Mouse (Mus musculus) forelimb bud, embryonic 11.5 days (tissue): ENCODE data around the gene Dntt.

Source experiments
- DNase-seq: peaks from one replicate; pipeline ENCODE4 v3.0.0-alpha.2; 2012; ENCODE audit warnings: low read depth, low spot score

Gene Dntt

DNA sequence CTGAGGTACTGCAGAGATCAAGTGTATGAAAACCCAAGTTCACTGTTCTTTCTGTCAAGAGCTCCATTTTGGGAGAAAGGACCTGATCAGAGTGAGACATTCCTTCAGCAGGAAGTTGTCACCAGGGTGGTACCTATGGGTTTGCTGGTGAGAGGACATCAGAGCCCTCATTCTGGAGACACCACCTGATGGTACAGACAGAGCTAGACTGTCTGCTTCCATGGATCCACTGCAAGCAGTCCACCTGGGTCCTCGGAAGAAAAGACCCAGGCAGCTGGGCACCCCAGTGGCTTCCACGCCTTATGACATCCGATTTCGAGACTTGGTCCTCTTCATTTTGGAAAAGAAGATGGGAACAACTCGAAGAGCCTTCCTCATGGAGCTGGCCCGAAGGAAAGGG lies at the start of gene Dntt:
Dntt (plus strand) TSS at position 57 of the 400 bp plus-strand sequence.
- DNase-seq = no peak

DNA sequence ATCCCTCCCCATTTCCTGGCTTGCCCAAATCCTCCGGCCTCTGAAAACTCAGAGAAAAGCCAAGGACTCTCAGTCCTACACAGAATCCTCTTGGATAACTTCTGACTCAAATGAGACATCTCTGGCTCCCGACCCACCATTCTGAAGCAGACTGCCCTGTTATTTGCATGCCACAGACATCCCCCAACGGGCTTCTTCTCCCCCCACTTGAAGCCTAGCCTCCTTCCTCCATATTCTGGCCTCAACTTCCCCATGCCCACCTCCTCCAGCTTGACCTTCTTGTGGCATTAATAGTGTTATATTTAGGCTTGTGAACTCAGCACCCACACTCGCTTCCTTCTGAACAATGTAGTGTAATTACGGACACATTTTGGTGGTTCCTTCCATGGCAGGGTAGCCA lies 48.4 kb upstream of the Dntt start:
- no peak for DNase-seq

GRCm38 (mm10) chr19:40984536-40984935 lies 44.5 kb upstream of the Dntt start:
- no peak for DNase-seq

DNA sequence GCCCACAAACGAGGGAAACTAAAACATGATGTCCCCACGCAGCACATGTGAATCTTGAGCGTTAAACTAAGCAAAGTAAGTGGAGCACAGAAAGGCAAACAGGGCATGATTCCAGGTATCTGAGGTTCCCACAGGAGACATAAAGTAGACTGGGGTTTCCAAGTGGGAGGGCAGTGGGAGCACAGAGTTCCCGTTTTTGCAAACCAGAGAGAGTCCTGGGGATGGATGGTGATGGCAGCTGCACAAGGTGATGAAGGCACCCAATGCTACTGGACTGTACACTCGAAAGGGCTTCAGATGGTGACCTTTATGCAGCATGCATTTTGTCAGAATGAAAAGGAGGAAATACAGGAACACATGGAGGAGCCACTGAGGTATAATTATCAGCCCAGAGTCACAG lies 40.2 kb upstream of the Dntt start:
- no peak for DNase-seq

DNA sequence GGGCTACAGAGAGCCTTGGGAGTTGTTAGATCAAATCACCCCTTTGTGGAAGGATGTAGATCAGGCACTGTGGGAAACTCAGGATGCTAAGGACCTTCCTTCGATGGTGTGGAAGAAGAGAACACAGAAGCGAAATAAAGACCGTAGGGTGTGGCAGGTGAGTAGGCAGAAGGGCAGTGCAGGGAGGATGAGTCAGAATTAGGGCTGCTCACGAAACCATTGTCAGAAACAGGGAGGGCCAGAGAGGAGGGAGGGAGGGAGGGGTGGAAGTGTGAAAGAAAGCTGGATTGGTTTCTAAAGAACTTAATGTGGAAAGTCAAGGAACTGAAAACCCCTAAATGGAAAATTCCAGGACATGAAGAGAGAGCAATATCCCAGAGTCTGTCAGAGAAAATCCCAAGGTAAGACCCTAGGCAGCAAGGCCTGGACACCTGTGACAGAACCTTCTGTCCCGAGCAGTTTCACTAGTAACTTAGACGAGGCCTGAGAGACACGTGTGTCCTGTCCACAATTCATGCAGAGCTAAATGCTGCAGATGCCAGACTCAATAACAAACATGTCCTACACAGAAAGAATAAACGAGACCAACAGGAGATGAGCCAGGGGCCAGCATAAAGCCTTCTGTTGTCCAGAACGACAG lies 39.0 kb upstream of the Dntt start:
- DNase-seq = no peak

DNA sequence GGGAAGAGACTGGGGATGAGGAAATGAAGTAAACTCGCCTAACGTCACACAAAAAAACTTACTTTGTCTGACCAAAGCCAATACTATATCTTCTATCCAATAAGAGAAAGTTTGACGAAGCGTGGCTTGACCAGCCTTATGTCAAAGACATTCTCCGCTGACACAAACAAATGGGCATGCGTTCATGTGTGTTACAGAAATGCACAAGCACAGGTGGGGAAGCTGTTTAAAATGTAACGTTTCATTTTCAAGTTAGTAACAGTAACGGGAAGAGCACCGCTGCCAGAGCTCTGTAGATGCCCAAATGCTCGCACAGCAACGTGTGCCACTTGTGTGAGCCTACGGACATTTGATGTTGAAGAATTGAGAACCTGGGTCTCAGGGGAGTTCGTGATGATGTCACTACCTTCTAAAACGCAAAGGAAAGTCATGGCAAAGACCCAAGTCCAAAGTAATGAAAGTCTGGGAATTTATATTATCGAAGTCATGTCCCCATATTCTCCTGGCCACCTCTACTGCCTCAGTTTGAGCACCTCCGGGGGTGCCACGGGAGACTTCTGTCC lies 38.2 kb upstream of the Dntt start:
- DNase-seq = no peak

GRCm38 (mm10) chr19:40991626-40992025 lies 37.4 kb upstream of the Dntt start:
- no peak for DNase-seq

DNA sequence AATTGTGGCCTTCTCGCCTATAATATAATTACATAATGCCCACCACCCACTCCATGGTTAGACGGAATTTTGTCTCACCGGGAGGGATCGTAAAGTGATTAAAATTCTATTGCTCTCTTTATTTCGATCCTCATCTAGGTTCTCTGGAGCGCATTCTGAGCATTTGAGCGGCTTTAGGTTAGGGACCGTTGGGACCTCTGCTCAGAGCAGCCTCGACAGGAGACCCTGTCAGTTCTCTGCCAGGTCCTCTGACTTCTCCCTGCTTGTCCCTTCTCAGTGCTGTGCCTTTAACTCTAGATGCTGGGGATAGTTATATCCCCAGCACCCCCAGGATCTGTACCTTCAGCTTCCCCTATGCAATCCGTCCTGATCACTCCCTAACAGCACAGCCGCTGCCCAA lies 37.0 kb upstream of the Dntt start:
- DNase-seq = no peak

DNA sequence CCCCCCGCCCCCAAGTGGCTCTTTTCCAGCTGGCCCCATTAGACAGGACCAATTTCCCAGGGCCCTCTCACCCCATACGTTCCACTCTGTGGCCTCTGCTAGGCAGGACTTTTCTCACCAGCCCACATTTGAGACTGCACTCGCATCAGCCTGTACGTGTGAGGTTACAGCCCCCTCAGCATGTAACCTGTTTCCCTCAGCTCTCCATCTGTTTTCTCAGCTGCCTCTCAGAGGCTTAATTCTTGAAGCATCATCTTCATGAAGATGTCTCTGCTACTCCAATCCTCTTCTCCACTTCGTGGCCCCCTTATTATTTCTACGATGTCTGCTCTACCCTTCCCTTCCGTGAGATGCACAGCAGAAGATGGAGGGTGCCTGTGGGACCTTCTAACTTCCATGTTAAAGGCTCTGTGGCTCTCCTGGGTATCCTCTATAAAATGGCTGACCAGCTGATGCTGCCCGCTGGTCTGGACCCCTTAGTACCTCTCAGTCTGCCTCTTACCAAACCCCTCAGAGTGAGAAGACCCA lies 36.5 kb upstream of the Dntt start:
- DNase-seq = no peak

- DNase-seq = no peak
These were observed 35.7 kb upstream of the Dntt start for GRCm38 (mm10) chr19:40993356-40993755.

DNA sequence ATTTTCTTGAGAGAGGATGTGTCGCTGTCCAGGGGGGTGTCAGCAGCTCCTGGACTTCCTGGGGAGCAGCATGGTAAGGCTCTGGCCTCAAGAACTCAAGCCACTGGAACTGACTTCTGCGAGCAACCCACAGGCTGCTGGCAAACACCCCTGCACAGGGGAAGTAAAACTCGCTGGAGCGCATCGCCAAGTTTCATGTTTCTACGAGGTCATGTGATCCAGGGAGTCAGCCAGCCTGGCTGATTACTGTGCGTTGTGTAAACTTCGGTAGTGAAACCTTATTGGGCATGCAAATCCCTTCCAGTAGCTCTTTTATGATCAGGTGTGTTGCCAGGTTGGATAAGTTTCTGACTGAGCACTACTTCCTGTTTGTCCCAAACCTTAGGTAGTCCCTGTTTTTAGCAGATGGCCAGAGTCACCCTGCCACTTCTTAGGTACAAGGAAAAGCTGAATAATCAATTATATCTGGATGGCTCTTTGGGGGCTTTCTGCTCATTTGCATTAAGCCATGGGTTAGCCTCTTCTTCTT lies 35.0 kb upstream of the Dntt start, which contains the start of gene Blnk:
Blnk (minus strand) TSS at position 479 of the 529 bp plus-strand sequence.
- DNase-seq = no peak

- DNase-seq = no peak
These were observed 34.2 kb upstream of the Dntt start for GRCm38 (mm10) chr19:40994911-40995310.

GRCm38 (mm10) chr19:40995449-40996401 lies 33.4 kb upstream of the Dntt start:
- DNase-seq = peak; percentile 46

- no peak for DNase-seq
These were observed 32.4 kb upstream of the Dntt start for GRCm38 (mm10) chr19:40996722-40997121.

DNA sequence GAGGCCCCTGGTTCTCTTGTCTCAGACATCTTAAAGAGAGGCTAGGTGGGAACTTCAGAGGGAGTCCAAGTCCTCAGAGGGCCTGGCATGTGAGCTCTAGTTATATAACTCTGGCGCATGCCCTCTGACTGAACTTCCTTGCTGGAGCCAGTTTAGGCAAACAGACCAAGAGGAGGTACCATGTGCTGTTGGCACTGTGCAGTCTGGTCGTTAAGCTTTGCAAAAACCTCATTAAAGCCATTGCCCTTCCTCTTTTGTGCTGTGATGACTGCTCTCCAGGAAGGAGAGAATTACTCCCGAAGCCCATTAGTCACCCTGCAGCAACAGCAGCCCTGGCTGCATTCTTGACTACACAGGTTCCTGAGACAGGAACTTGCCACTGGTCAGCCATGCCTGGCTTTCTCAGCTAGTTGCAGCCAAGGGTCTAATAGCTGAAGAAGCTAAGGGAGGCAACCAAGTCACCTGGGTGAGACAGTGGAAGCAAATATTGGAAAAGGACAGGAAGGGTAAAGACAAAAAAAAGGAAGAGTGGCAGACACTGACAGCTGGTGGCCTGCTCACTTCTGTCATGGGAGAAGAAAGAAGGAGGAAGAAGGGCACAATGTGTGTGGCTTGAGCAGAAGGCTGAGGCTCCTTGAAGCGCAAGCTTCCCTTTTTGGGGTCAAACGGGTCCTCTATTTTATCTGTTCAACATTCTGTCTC lies 30.5 kb upstream of the Dntt start:
- DNase-seq = no peak

- DNase-seq = no peak
These were observed 29.5 kb upstream of the Dntt start for GRCm38 (mm10) chr19:40999569-40999968.

DNA sequence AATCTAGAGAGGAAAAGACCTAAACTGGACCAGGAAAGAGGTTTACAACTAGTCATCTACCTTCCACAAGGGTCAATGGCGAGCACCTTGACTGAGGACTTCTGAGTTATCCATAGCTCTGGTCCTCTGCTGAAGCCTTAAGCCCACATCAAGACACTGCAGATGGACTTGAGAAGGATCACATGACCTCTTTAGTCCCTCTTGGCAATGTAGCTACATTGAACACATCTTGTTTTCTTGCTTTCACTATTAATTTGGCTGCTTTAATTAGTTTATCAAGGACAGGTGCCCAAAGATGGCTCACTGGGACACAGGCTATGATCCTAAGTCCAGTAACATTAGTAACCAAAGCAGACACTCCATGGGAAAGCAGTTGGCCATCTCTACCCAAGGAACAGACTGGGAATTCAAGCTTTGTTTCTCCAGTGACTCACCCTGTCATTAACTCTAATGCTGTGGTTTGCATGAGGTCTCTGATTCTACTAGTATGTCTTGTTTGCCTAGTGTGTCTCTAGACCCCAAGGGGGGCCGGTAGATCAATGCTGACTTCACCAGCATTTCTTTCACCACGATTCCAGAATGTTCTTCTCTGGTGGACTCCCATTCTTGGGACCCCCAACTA lies 25.3 kb upstream of the Dntt start:
- no peak for DNase-seq

DNA sequence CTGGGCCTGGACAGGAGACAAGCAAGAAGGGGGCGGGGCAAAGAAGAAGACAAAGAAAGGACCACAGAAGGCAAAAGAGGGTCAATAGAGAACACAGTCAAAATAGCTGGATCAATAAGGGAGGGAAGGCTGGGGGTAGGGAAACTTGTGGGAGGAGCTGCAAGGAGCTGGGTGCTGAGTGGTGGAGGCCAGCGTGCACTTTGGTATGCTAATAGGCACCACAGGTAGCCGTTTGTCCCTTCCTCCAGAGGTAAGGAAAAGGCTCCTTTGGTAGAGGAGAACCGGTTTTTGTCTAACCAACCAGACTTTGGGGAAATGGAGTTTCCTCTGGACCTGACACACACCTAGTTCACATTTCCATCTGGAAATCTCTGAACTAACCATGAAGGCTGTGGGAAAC lies 22.5 kb upstream of the Dntt start:
- DNase-seq = no peak

DNA sequence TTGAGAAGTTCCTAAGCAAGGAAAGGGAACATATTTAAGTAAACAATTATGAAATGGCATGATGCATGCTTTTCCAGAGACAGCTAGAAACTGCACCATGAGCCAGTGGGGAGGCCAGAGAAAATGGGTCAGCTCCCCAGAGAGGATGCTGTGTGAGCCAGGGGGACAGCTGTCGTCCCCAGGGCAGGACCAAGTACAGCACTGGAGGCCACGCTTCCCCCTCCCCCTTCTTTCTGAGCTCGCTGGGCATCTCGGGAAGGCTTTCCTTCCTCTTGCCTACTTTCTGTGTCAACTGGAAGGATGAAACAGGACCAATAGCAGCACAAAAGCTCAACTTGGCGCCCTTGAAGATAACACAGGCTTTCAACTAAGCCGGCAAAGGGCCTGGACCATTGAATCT lies 21.7 kb upstream of the Dntt start:
- DNase-seq = no peak

- no peak for DNase-seq
These were observed 21.3 kb upstream of the Dntt start for GRCm38 (mm10) chr19:41007733-41008132.
